Mouse (Mus musculus) lung, postnatal 4 days (tissue): ENCODE data around the gene Ghrh.
"Not testable (repeated sequence)": the region's sequence is repeated elsewhere in the genome, so short reads cannot be mapped to it uniquely, and the experiment has no call there.

ENCODE experiments used
- DNase-seq, 2 experiments: peaks; one replicate each; pipeline ENCODE4 v3.0.0; 2021

Gene Ghrh

DNA sequence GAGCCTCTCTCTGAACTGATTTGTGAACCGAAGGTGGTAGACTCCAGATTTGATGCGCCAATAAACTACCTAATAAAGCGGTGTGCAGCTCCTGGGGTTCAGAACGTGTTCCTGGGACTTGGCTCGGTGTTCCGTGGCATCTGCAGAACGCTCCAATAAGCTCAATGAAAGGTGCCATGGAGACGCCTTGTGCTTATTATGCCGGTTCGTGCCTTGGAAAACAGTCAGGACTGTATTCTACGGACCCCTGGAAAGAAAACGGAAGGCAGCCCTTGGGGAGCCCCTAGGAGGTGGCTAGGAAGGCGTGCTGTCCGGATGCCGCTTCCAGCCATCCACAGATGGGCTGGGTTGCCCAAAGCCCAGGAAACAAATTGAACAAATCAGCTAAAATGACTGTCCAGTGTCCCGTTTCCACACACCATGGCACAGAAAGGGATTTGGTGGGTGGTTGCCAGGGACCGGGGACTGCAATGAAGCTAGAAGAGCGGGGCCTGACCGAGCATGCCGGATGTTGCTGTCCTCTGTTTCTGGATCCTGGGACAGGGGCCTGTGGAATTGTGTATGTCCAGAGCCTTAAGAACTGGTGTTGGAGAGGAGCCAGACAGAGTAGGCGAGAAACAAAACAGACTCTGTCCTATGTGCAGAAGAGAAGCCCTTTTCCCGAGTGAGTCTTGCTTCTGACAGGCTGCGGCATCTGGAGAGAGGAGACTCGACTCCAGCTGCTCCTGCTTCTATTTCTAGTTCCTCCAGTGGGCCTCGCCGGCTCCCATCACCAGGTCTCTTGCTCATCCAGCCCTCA, at the start of gene Ghrh:
Gene Ghrh, minus strand, starts transcription at position 146 of the 799 bp plus-strand sequence.
- DNase-seq, result peak; percentile 55 to 70

- no peak for DNase-seq
Observed at GRCm38 (mm10) chr2:157395960-157396359, 48.7 kb upstream of the Ghrh start.

GRCm38 (mm10) chr2:157395371-157395770, 48.1 kb upstream of the Ghrh start:
- no peak for DNase-seq

DNA sequence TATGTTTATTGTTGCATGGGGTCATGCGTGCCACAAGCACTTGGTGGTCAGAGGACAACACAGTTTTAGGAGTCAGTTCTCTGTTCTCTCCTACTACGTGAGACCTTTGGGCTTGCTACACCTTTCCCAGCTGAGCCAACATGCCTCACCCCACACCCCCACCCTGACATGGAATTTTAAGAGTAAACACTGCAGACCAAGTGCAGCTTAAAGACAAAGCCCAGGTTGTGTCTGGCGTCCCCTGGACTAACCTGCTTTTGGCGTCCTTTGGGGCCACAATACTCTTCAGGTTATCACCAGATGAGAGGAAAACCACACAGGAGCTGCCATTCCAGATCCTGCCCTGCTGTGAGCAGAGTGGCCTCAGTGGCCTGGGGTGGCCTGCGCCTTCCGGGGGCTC, 47.6 kb upstream of the Ghrh start:
- peak; percentile 59 to 76 for DNase-seq

GRCm38 (mm10) chr2:157393549-157393948, 46.2 kb upstream of the Ghrh start:
- DNase-seq, result no peak

DNA sequence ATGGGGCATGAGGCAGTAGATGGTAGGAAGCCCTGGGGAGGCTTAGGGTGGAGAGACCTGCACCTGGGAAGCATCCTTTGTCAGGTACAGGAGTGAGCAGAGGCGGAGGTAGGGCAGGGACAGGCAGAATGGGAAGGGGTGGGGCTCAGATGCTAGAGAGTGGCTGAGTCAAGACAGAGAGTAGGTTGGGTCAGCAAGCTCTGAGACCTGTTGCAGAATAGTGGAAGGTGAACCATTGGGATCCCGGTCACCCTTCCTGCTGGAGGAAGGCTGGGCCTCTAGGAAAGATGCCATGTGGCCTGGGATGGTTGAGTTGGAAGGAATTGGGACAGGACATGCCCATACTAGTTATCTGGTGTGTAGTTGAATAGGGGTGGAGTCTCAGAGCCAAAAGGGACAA, 45.0 kb upstream of the Ghrh start:
- DNase-seq, result no peak

GRCm38 (mm10) chr2:157389591-157389921, 42.2 kb upstream of the Ghrh start:
- DNase-seq, result no peak

DNA sequence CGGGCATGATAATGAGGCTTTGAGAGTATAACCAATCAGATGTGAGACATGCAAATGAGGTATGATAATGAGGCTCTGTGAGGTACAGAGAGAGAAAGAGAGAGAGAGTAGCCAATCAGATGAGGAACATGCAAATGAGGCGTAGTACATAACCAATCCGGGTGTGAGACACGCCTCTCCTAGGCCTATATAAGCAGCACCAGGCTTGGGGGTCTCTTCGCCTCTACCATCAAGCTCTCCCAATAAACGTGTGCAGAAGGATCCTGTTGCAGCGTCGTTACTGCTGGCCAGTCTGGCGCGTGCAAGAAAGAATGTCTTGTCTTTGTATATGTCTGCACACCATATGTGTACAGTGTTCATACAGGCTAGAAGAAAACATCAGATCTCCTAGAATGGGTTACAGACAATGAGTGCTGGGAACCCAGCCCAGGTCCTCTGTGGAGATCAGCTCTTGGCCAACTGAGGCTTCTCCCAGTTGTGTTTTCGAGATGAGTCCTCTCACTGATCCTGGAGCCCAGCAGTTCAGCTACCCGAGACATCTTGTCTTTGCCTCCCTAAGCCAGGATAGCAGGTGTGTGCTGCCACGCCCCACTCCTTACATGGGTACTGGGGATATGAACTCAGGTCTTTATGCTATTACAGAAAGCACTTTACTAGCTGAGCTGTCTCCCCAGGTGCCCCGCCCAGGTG, 41.7 kb upstream of the Ghrh start:
- not testable (repeated sequence) for DNase-seq

GRCm38 (mm10) chr2:157384836-157385235, 37.5 kb upstream of the Ghrh start:
- DNase-seq, result no peak

GRCm38 (mm10) chr2:157376995-157377394, 29.7 kb upstream of the Ghrh start:
- no peak for DNase-seq

DNA sequence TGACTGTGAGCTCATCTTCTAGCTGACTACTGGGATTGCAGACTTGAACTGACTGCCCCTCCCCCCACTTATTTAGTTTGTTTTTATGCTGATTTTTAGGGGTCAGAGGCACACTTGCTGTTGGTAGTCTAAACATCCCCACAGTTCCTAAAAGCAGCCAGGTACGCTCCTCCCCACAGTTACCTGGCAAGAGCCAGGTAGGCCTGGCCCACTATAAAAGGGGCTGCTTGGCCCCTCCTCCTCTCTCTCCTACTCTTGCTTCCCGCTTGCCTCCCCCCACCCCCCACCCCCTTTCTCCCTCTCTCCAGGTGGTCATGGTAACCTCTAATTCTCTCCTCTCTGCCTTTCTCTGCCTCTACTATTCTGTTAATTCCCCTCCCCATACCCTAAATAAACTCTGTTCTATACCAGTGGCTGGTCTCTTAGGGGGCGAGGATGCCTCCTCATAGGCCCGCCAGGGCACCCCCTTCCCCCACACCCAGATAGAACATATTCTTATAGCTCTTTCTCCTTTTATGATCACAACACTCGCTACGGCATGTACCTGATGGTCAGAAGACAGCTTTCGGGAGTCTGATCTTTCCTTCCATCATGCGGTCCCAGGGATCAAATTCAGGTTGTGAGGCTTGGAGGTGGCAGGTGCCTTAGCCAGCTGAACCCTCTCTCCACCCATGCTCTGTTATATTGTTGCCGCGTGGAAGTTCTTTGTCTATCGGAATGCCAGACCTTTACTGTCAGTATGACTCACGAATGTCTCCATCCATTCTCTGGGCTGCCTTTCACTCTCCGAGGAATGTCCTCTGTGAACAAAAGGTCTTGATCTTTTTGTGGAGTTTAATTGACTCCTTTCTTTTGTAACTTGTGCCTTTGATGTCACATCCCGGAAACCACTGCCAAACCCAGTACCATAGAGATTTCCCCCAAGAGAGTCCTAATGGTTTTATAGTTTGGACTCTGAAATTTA, 28.8 kb upstream of the Ghrh start:
- no peak for DNase-seq

DNA sequence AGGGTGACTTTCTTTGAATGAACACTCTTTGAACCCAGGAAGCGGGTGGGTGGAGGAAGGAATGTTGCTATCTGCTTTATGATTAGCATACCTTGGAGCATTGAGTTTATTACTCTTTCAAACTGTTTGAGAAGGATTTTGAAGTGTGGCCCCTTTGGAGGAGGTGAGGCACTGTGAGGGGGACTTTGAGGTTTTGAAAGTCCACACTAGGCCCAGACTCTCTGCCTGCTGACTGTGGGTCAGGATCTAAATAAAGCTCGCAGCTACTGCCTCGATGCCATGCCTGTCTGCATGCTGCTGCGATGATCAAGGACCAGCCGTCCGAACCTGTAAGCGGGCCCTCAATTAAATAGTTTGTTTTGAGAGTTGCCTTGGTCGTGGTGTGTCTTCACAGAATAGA, 27.7 kb upstream of the Ghrh start:
- no peak for DNase-seq

GRCm38 (mm10) chr2:157373681-157374080, 26.4 kb upstream of the Ghrh start:
- peak; percentile 53 to 80 for DNase-seq

DNA sequence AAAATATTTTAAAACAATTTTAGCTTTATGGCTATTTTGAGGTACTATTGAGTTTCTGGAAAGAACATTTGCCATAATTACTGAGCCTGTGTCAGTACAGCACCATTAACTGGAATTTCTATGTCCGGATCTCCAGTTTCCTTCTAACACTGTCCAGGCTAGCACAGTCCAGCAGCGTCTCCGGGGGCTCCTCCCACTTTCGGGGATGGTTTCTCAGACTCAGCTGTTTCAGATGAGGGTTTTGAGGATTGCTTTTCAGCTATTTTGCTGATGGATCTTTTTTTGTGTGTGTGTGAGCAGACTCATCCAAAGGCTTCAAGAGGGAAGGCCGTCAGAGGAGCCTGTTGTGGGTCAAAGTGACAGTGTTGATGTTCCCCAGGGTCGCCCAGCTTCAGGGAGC, 24.4 kb upstream of the Ghrh start:
- DNase-seq, result no peak

DNA sequence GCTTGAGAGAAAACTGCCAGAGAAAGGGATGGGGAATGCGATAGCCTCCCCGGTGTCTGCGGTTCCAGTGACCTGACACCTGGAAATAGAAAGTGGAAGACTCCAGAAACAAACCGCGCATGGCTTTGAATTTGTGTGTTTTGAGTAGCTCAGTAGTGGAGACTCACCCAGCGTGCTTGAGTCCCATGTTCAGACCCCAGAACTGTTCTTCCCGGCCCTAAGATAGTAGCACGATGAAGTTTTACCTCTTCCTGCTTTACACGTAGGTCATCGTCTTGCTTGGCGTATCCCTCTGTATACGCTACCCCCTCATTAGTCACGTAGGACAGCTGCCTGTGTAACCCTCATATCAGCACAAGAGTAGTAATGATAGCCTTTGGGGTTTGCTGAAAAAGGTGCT, 20.7 kb upstream of the Ghrh start:
- no peak for DNase-seq

DNA sequence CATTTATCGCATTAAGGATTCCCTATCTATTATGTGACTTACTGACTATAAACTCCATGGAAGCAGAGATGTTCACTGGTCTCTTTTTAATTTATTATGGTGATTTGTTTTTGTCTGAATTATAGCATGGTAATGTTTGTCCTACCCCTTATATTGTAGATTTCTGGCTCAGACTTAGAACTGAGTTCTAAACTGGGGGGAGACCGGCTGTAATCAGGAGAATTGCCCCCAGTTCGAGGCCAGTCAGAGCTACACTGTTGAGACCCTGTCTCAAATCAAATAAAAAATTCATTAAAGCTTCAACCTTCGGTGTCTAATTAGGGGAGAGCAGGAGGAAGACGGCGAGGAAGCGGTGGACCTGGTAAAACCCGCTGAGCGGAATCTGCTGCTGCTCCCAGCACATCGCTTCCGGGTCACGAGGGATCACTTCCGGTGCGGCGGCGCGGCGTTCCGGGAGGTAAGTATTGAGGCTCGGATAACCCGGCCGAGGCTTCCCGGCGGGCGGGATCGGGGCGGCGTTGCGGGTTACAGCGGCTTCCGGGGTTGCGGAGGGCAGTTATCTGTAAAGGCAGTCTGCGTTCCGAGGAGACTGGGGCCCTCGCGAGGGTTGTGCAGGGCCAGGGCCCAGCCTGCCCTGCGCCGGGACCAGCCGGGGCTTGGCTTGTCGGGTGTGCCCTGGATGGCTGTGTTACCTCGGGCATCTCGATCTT, 20.0 kb upstream of the Ghrh start, which contains the start of gene Manbal:
Gene Manbal, plus strand, starts transcription at position 411 of the 710 bp plus-strand sequence.
- DNase-seq, result peak; percentile 96 to 97

DNA sequence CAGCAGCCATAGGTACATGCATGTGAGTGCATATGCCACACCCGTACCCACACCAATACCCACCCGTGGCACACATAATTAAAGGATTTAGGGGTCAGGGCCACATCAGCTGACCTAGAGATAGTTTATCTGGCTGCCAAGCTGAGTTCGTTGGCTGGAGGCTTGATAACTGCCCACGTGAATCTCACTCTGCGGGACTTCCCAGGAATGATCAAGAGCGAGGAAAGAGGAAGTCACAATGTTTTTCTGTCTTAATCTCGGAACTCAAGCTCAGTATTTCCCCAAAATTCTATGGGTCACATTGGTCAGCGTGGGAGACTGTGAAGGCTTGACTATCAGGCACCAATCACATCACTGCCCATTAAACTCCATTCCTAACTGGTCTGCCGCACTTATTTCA, 19.5 kb upstream of the Ghrh start:
- DNase-seq, result peak in 1 of 2 experiments; percentile 13

DNA sequence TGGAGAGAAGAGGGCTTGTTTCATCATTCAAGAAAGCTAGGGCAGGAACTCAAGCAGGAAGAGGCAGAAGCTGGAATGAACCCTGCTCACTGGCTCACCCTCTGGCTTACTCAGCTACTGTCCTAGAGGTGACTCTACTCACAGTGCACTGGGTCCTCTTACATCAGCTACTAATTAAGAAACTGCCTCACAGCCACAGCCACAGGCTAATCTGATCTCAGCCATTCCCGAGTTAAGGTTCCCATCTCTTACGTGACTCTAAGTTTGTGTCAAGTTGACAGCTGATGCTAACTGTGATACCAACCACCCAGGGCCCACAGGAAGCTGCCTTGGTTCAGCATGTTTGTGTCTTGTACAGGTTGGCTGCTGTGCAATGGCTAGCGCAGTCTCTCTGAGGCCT, 15.7 kb upstream of the Ghrh start:
- no peak for DNase-seq

GRCm38 (mm10) chr2:157360028-157360427, 12.7 kb upstream of the Ghrh start:
- DNase-seq, result no peak

DNA sequence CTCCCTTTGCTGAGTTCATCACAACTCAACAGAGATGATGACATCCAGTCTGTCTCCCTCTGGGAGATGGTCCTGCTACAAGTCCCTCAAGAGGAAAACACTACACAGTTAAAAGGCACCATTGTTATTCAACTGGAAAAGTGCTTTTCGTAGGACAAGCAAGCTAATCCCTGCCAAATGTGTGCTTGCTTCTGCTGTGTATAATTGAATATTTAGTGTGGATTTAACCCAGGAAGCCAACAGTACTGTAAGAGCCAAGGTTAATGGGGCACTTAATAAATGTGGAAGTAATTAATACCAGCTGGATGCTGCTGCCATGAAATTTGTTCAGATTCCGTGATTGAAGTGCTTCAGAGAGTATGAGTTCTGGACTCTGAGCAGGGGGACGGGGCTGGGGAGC, 6.8 kb upstream of the Ghrh start:
- no peak for DNase-seq

DNA sequence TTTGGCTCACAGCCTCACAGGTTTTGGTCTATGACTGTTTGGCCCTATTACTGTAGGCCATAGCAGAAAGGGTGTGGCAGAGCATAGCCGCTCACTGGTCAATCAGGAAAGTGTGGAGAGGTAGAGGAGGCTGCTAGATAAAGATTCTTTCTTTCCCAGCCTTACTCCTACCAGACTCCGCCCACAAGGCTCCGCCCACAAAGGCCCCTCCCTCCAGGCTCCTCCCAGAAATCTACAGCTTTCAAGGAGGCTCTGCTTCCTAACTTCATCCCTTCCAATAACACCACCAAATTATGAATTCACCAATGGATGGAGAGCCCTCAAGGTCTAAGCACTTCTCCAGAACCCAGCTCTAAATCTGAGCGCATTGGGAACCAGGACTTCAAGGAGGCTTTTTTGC, 5.9 kb upstream of the Ghrh start:
- no peak for DNase-seq

- no peak for DNase-seq
Observed at GRCm38 (mm10) chr2:157349121-157349778, 1.9 kb upstream of the Ghrh start.
